Mouse (Mus musculus): ENCODE measurements around the gene Susd2.

Susd2 gene

DNA sequence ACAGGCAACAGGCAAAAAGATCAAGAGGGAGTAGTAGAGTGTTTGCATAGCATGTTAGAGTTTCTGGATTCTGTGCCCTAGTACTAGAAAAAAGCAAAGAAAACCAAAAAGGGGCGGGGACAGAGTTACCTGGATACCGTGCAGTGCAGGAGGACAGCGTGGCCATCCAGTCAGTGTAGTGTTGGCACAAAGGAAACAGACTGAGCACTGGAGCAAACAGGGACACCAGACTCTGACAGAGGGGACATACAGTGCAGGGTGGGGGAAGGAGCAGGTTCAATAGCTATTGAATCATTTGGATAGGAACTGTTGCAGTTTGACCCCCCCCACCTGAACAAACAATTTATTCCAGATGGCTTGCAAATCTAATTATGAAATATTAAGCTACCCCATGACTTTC is 16.8 kb downstream of the Susd2 start:
- no peak for DNase-seq (ENCODE audit: low spot score in 2 of 2)

DNA sequence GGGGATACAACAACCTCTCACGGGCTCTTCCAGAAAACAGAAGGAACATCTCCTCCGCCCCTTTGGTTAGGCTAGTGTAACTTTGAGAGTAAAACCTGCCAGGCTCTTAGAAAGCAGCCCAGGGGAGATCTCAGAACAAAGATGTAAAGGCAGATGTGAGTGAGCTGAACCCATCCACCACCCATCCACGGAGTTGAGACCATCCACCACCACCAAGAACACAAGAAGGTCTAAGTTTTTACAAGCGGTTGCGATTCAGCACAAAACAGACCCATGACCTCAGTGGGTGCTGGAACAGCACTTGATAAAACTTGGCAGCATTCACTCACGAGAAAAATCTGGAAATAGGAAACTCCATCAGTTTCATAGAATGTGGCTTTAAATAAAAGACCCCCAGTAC is 17.9 kb downstream of the Susd2 start:
- no peak for DNase-seq (ENCODE audit: low spot score in 2 of 2)

DNA sequence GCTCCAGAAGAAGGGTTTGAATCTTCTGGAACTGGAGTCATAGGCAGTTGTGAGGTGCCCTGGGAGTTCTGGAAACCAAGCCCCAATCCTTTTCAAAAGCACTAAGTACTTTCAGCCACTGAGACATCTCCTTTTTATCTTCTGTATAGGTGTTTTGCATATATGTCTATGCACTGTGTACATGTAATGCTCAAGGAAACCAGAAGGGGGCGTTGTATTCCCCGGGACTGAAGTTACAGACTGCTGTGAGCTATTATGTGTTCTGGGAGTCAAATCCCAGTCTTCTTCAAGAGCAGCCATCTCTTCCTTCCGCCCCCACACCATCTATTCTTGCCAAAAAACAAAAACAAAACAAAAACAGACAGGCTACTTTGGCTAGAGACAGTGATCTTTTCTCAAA is 23.0 kb downstream of the Susd2 start:
- no peak for DNase-seq (ENCODE audit: low spot score in 2 of 2)

DNA sequence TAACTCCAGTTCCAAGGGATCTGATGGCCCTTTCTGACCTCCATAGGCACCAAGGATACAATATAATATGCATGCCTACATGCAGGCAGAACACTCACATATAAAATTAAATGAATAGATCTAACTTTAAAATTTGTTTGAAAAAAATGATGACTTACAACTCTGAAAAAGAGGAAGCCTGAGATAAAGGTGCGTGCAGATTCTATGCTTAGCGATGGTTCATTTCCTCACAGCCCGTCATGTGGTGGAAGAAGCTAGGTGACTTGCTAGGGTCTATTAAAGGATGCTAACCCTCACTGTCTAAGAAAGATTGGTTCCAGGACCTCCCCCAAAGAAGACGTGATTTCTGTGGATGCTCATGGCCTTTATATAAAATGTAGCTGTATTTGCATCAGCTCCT is 27.8 kb downstream of the Susd2 start:
- DNase-seq (ENCODE audit: low spot score in 2 of 2): no peak

DNA sequence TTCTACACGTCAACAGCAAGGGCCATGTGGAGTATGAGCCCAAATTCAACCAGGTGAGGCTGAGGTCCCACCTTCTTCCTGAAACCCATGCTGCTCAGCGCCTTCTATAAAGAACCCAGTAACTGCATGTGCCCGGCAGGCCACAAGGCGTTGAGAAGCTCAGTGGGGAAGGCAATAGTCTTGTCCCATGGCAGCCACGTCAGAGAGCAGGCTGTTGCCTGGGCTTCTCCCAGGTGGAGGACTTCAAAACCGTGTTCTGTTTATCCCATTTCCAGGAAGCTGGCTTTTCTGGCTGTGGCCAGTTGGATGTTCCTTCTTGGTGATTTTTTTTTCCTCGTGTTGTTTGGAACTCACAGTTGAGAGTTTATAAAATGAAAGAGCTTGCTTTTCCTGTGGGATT is 33.3 kb downstream of the Susd2 start:
- DNase-seq (ENCODE audit: low spot score in 2 of 2): no peak

DNA sequence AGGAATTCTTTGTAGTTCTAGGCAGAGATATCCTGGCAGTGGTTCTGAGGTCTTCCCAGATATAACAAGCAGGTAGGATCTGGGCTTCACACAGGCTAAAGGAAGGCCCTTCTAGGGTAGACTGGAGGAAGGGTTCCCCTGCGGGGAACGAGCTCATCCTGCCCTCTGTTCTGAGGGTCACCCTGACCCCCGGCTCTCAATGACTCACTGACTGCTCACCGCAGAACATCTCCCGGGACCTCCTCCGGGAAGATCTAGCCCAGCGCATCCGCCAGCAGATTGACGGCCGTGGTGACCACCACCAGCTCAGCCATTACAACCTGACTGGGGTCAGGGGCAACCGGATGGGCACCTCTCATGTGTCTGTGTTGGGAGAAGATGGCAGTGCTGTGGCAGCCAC is 34.8 kb downstream of the Susd2 start:
- DNase-seq (ENCODE audit: low spot score in 2 of 2): no peak

DNA sequence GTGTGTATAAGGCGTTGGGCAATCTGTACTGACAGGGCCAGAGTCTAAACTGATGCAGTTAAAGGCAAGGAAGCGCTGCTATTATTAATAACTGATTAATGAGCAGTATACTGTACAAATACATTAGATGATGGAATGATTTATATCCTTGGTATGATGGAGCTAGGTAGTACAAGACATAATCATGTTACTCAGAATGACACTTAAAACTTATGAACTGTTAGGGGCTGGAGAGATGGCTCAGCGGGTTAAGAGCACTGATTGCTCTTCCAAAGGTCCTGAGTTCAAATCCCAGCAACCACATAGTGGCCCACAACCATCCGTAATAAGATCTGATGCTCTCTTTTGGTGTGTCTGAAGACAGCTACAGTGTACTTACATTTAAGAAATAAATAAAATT is 36.6 kb downstream of the Susd2 start:
- no peak for DNase-seq (ENCODE audit: low spot score in 2 of 2)

DNA sequence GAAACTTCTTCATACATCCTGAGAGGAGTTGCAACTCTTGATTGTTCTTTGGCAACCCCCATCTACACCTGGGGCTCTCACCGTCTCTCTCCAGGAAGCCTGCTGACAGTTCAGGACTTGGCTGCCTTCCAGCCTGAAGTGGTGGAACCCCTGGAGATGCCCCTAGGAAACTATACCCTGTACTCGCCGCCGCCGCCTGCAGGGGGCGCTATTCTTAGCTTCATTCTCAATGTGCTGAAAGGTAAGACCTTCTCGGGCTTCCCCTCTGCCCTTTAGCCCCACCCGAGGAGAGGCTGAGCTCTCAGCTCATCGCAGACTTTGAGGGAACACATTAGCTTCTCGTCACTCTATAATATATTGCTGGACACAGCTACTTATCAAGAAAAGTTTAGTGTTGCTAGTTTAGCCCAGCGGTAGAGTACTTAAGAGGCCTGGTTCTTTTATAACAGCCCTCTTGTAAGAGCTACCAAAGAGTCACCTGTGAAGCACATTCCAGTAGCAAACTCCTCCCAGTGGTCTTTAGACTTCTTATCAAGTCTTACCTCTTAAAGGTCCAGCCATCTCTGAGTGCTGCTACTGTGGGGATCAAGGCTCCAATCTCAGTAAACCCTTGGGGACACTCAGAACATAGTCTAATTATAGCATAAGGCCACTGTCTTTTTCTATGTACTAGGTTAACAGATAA is 38.5 kb downstream of the Susd2 start:
- no peak for DNase-seq (ENCODE audit: low spot score in 2 of 2)

DNA sequence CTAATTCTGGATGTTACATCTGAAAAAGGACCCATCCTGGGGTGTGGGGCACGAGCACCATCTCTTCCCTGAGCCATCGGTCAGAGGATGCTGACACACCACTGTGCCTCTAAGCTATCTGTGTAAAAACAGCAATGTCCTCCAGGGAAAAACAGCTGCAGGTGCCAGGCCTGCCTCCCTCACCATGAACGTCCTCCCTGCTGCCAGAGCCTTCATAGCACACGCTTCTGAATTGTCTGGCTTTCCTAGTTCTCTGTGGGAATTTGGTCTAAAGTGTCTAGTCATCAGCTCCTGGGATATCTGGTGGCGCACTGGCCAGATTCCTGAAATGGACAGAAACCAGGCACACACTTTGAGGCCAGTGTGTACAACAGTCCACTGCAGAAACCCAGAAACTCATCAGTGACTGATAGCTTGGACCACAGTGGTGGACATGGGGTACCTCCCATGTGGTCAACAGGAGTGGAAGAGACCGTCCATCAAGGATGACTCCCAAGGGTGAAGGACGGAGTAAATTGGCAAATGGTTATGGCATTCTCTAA is 43.5 kb downstream of the Susd2 start:
- DNase-seq (ENCODE audit: low spot score in 2 of 2): no peak

DNA sequence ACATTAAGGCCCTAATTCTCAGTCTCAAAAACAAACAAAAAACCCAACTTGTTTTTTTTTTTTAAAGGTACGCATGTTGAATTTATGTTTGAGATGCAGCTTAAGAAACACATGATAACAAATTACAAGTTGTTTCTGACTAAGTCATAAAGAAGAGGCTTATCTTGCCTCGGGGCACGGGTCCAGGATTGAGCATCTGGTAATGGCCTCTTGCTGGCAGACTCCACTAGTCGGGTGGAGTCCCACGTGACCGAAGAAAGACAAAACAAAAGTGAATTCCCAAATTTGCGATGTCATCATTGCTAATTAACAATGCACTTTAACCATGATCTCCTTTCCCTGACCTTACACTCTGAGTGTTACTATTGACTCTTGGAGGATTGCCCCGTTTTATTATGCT is 47.8 kb downstream of the Susd2 start:
- peak; percentile 77 to 79 for DNase-seq (ENCODE audit: low spot score in 2 of 2)

DNA sequence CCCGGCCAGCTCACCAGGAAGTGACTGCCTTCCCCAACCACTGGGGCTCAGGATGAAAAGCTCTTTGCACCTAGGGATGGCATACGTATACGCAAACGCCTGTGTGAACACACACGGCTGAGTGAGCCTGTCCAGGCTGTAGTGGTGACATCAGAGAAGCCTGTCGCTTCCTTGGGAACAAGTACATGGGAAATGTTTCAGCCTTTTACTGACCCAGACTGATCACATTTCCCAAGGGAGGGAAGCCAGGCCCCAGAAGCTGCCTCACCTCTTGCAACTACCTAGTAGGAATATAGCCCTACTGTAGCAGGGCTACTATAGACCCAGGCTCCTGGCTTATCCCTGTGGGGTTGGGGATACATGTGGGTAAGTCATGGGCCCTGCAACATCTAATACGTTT is 51.2 kb downstream of the Susd2 start:
- DNase-seq (ENCODE audit: low spot score in 2 of 2): no peak

DNA sequence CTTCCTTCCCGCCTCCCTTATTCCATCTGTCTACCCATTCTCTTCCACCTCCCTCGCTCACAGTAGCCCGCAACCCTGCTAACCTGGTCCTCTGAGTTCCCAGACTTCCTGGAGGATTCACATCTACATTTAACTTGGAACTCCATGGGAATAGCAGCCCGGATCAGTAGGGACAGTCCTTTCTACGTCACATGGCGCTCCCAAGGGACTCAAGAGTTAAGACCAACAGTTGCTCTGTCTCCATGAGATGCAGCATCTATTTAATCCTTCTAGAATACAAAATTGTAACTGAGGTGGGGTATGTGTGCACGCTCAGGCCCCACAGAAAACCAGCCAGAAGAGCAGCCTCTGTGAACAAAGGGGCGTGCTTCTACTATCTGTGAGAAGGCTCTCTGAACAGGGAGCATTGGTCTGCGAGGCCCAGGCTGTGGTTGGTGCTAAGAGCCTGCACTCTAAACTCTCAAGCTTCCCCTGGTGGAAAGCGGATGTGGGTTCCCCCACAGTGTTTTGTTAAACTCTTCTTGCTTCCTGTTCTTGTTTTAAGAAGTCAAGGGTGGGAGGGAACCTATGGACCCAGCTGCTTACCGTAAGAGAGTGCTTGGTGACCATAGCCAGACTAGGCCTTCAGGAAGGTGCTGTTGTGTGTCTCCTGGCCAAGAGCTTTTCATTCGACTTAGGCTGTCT is 52.5 kb downstream of the Susd2 start:
- DNase-seq (ENCODE audit: low spot score in 2 of 2): peak in 1 of 2 experiments; percentile 29

DNA sequence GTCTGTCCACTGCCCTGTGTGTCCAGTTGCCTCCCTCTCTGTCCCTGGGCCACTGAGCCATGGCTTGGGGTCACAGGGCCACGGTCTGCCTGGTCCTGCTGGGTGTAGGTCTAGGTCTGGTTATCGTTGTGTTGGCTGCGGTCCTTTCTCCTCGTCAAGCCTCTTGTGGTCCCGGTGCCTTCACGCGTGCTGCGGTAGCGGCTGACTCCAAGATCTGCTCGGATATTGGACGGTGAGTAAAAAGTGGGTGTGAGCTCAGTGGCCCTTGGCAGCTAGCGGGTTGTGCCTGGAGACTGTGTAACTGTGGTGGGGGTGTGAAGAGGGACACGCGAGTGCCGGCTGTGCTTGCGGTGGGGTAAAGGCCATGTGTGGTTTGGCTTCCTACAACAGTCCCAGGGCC is 54.2 kb downstream of the Susd2 start:
- DNase-seq (ENCODE audit: low spot score in 2 of 2): no peak

DNA sequence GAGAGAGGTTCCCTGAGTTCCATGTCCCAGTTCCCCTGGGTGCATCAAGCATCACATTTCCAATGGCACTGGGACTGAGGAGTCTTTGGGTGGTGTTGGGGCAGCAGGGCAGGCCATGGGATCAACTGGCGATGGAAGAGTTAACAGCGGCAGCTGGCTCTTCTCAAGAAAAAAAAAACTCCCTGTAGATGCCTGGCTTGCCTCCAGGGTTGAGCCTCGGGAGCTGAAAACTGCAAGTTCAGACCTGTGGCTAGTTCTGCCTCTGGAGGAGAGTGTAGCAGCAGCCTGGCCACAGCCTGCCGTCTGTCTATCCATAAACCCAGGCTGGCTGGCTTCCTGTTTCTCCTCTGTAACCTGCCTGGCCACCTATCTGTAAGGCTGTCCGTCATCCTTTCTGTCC is 54.7 kb downstream of the Susd2 start, which contains the start of gene Ggt5:
TSS of gene Ggt5 (plus strand) at position 212 of the 400 bp plus-strand sequence.
- peak; percentile 69 to 73 for DNase-seq (ENCODE audit: low spot score in 2 of 2)

DNA sequence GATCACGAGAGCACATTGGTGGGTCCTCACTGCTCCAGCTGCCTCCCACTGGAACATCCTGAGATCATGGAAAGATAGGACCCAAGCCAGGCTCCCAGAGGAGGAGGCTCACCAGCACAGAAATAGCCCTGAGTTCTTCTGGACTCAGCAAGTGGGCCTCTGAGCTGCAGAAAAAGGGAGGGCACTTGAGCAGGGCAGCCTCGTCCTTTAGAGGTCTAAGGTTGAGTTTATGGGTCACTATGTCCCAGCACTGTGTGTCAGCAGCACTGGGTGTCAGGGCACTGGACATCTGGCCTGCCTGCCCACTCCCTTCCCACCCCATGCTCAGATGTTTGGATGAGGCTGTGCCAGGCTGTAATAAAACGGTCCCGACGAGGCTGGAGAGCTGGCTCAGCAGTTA is 55.5 kb downstream of the Susd2 start:
- no peak for DNase-seq (ENCODE audit: low spot score in 2 of 2)

DNA sequence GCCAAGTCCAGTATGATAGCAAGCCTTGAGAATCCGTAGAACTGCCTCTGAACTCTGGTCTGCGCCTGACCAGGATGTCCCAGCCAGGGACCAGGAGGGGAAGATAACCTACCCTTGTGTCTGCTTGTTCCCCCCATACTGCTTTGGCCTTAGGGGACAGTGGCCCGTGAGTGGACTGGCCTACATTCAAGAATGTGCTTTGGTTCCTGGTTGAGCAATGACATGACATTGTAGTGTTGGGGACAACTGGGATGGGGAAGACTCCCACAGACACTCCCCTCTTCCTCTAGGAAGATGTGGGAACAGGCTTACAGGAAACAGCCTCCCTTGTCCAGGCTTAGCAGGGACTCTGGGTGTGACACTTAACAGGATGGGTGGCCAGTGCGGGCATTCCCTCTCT is 56.0 kb downstream of the Susd2 start:
- no peak for DNase-seq (ENCODE audit: low spot score in 2 of 2)
